Mouse (Mus musculus): ENCODE data around the gene Bnip3. TPM values are rescaled to one million over a fixed set of nuclear protein-coding genes. Genes with fewer than 3 reads are reported as not detected.

The Bnip3 gene
- polyA plus RNA-seq, 1 experiment from 2014 or later = 121 TPM

DNA sequence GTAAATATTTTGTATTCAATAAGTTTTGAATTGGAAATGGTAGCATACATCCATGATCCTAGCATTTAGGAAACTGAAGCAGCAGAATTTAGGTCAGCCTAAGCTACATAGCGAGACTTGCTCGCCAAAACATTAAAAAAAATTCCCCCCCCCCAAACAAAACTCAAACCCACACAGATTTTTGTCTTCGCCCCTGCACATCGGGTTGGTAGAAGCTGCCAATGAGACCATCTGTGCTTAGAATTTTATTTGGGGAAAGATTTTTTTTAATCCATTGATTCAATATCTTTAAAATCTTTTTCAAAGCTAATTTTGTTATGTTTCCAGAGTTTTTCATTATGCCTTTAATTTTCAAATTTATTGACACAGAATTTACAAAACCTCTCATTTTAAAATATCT is 19.1 kb upstream of the Bnip3 start:
- no peaks in the 10 kb centered on the region for H3K4me1 ChIP-seq
- no peaks in the 10 kb centered on the region for H3K36me3 ChIP-seq (replicated peaks)
- no peaks in the 10 kb centered on the region for H3K9me3 ChIP-seq
- no peak overlapping the region for H3K4me3 ChIP-seq
- DNase-seq (ENCODE audit: low spot score) = no peak
- 93% methylated on average over 4 of the region's 4 CpGs for WGBS
- no peak overlapping the region for H3K27ac ChIP-seq (replicated peaks)
- H3K27me3 ChIP-seq (replicated peaks; ENCODE audit: low read depth, poor library complexity, severe bottlenecking) = no peaks in the 10 kb centered on the region

DNA sequence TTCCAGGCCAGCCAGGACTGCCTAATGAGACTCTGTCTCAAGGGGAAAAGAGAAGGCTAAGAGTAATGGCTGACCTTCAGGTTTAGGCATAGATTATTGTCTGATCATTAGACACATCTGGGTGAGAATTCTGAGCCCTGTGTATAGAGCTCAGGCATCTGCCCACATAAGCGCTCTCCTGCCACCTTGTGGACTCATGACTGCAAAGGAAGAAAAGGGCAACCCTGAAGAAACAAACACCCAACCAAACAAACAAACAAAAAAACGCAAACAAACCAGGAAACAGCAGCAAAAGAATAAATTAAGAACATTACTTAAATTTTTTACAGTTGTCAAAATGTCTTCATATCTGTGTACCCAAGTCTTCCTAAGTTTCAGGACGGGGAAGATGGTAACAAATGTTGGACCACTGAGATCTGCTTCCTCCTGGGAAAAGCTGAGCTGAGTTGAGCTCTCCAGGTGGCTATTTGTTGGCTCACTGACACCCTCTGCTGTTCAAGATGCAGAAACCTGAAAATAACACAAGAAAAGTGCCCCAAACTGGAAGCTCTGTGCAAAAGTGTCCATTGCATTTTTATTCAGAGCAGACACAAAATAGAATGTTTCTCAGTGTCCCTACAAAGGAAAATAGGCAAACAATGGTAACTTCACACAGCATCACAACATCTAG is 14.6 kb upstream of the Bnip3 start:
- Histone ChIP-seq H3K9me3 (no peaks in the 10 kb centered on the region), H3K27ac (replicated peaks) (no peak overlapping the region), H3K36me3 (replicated peaks) (no peaks in the 10 kb centered on the region), H3K4me3 (no peak overlapping the region), H3K4me1 (peaks cover 14% of the 10 kb centered on the region), H3K27me3 (replicated peaks; ENCODE audit: low read depth, poor library complexity, severe bottlenecking) (no peaks in the 10 kb centered on the region)
- no peak for DNase-seq (ENCODE audit: low spot score)
- WGBS = 15% methylated on average over 3 of the region's 3 CpGs

DNA sequence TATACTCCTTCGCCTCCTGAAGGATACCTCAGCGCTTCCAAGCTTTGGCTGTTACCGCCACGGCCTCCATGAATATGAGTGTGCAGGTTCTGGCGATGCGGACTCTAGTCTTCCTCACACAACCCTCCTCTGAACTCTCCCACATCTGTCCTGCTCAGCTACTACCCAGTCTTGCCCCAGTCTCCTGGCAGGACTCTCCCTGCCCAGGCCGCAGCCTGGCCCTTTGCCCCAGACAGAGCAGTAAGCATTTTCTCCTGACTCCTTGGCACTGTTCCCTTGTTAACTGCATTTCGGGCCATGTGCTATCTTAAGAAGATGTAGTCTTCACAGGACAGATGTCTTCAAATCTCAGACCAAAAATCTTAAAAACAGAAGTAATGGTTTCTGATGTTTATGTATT is 12.3 kb upstream of the Bnip3 start:
- Histone ChIP-seq H3K4me1 (peaks cover 15% of the 10 kb centered on the region), H3K27ac (replicated peaks) (no peak overlapping the region), H3K4me3 (no peak overlapping the region), H3K27me3 (replicated peaks; ENCODE audit: low read depth, poor library complexity, severe bottlenecking) (no peaks in the 10 kb centered on the region), H3K36me3 (replicated peaks) (no peaks in the 10 kb centered on the region), H3K9me3 (no peaks in the 10 kb centered on the region)
- WGBS = 93% methylated on average over 8 of the region's 8 CpGs
- no peak for DNase-seq (ENCODE audit: low spot score)

DNA sequence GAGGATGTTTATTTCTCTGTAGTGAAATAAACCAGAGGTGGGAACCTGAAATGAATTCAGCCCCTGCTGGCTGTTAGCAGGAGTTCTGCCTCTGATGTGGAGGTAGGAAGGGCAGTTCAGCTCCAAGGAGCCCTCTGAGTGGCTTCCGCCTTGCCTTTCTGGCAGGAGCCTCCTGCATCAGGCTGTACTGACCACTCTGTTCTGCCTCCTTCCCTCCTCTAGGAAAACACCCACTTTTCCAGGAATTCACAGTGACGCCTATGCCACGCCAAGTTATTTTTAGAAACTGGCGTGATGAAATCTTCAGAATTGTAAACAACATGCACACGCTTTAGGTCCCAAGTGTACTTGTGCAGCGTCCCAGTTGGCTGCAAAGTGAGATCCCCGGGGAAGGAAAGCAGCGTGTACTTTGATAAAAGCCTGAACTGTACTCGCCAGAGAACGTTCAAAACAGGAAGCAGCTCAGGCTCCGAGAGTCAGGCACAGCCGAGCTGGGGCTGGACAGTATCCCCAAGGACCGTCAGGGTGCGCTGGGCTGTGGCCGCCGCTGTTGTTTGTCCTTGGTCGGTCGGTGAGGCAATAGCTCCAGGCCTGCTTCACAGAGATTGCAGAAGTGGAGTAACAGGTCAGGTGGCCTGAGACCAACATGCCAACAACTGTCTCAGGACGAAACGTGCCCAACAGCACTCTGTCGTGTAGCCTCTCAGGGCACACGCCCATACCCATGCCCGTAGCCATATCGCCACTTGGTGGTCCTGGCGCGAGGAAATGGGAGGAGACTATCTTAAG is 10.0 kb upstream of the Bnip3 start:
- H3K4me3 ChIP-seq = peak overlapping the region; percentile 59
- peak overlapping the region; percentile 55 for H3K27ac ChIP-seq (replicated peaks)
- no peaks in the 10 kb centered on the region for H3K9me3 ChIP-seq
- H3K27me3 ChIP-seq (replicated peaks; ENCODE audit: low read depth, poor library complexity, severe bottlenecking) = no peaks in the 10 kb centered on the region
- peak; percentile 48 for DNase-seq (ENCODE audit: low spot score)
- WGBS = 3% methylated on average over 26 of the region's 26 CpGs
- peaks cover 15% of the 10 kb centered on the region for H3K4me1 ChIP-seq
- H3K36me3 ChIP-seq (replicated peaks) = no peaks in the 10 kb centered on the region

DNA sequence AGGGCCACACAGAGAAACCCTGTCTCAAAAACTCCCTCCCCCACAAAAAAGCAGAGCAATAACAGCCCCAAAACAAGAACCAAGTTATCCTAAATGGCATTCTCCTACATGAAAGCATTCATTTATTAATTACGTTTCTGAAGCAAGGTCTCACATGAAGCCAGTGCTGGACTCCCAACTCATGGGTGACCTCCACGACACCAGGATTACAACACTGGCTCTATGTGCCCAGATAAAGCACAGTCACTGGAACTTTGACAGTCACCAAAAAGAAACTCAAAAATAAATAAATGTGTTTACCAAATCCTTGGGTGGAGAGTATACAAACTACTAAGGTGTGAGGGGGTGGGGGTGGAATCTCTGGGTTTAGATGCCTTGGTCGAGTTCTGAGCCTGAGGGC is 4.3 kb upstream of the Bnip3 start:
- Histone ChIP-seq H3K27ac (replicated peaks) (no peak overlapping the region), H3K4me1 (peaks cover 20% of the 10 kb centered on the region), H3K27me3 (replicated peaks; ENCODE audit: low read depth, poor library complexity, severe bottlenecking) (no peaks in the 10 kb centered on the region), H3K9me3 (no peaks in the 10 kb centered on the region), H3K36me3 (replicated peaks) (no peaks in the 10 kb centered on the region), H3K4me3 (no peak overlapping the region)
- DNase-seq (ENCODE audit: low spot score) = no peak
- 74% methylated on average over 3 of the region's 3 CpGs for WGBS

DNA sequence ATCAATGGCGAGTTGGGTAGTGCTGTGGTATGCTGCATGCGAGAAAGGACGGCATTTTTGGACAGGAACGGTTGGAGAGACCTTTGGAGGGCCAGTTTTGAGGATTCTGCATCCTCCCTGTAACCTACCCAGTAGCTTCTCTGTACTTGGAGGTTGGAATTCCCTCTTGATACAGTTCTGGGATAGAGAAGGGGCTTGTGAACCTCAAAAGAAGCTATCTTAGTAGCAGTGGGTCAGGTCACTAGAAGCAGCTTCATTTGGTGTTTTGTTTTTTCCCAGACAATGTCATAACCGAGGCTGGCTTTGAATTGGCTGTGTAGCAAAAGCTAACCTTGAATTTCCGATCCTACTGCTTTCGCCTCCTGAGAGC is 859 bp upstream of the Bnip3 start:
- Histone ChIP-seq H3K36me3 (replicated peaks) (peaks cover 7% of the 10 kb centered on the region), H3K27me3 (replicated peaks; ENCODE audit: low read depth, poor library complexity, severe bottlenecking) (no peaks in the 10 kb centered on the region), H3K27ac (replicated peaks) (peak overlapping the region; percentile 96), H3K4me3 (peak overlapping the region; percentile 92), H3K9me3 (no peaks in the 10 kb centered on the region), H3K4me1 (peaks cover 49% of the 10 kb centered on the region)
- no peak for DNase-seq (ENCODE audit: low spot score)
- 25% methylated on average over 7 of the region's 7 CpGs for WGBS

DNA sequence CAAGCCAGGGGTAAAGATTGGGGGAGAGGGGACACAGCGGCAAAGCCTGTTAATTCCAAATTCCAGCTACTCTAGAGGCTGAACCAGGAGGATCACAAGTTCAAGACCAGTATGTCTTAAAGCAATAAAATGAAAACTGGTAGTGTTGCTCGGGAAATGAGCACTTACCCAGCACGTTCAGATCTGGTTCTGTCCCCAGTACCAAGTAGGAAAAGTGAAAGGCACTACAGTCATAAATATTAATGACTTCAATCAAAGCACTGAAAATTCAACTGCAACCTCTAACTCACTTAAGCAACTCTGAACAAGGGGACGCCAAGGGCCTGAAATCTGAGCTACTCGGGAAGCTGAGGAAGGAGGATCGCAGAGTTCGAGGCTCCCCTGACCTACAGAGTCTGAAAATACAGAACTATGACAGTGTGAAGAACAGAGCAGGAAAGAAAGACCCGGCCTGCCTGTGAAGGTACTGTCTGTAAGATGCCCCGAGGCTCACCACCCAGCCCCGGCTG is 497 bp downstream of the Bnip3 start:
- peak overlapping the region; percentile 96 for H3K27ac ChIP-seq (replicated peaks)
- DNase-seq (ENCODE audit: low spot score) = no peak
- peak overlapping the region; percentile 92 for H3K4me3 ChIP-seq
- WGBS = 4% methylated on average over 10 of the region's 10 CpGs
- H3K9me3 ChIP-seq = no peaks in the 10 kb centered on the region
- H3K4me1 ChIP-seq = peaks cover 49% of the 10 kb centered on the region
- H3K27me3 ChIP-seq (replicated peaks; ENCODE audit: low read depth, poor library complexity, severe bottlenecking) = no peaks in the 10 kb centered on the region
- H3K36me3 ChIP-seq (replicated peaks) = peaks cover 7% of the 10 kb centered on the region

DNA sequence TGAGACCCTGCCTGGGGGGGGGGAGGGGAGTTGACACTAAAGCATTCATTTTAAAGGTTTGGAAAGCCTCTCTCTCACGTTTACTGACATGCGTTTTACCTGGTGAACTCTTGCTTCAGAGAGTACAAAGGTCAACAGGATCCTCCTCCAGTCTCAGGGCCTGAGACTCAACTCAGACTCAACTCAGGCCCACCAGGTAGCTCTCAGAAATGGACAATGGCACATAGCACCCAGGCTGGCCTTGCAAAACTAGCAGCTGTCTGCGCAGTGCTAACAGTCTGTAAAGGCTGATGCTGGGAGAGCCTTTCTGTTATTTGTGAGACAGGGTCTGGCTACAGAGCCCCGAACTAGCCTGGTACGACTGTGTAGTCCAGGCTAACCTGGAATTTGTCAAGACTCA is 1.3 kb downstream of the Bnip3 start:
- H3K4me3 ChIP-seq = peak overlapping the region; percentile 92
- H3K4me1 ChIP-seq = peaks cover 49% of the 10 kb centered on the region
- H3K27ac ChIP-seq (replicated peaks) = peak overlapping the region; percentile 65
- no peak for DNase-seq (ENCODE audit: low spot score)
- H3K27me3 ChIP-seq (replicated peaks; ENCODE audit: low read depth, poor library complexity, severe bottlenecking) = no peaks in the 10 kb centered on the region
- peaks cover 7% of the 10 kb centered on the region for H3K36me3 ChIP-seq (replicated peaks)
- 54% methylated on average over 5 of the region's 5 CpGs for WGBS
- H3K9me3 ChIP-seq = no peaks in the 10 kb centered on the region

DNA sequence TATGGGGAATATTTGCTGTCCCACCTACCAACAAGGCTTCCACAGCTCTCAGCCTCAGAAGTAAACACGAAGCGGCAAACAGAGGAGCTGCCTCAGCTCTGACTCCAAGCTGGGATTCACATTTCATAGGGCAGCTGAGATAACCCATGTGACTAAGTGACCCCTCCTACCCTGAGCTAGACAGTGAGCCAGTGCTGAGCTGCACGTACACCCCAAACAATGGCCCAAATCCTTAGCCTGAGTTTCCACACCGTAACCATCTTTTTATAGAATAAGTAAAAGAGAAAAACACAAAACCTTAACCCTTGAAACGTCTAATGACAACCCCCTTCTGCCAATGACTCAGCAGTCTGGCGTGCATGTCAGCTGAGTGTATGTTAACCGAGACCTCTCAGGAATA is 2.3 kb downstream of the Bnip3 start:
- Histone ChIP-seq H3K27me3 (replicated peaks; ENCODE audit: low read depth, poor library complexity, severe bottlenecking) (no peaks in the 10 kb centered on the region), H3K4me3 (peak overlapping the region; percentile 92), H3K9me3 (no peaks in the 10 kb centered on the region), H3K4me1 (peaks cover 49% of the 10 kb centered on the region), H3K36me3 (replicated peaks) (peaks cover 7% of the 10 kb centered on the region), H3K27ac (replicated peaks) (peak overlapping the region; percentile 55)
- WGBS = 12% methylated on average over 7 of the region's 7 CpGs
- DNase-seq (ENCODE audit: low spot score) = peak; percentile 54

DNA sequence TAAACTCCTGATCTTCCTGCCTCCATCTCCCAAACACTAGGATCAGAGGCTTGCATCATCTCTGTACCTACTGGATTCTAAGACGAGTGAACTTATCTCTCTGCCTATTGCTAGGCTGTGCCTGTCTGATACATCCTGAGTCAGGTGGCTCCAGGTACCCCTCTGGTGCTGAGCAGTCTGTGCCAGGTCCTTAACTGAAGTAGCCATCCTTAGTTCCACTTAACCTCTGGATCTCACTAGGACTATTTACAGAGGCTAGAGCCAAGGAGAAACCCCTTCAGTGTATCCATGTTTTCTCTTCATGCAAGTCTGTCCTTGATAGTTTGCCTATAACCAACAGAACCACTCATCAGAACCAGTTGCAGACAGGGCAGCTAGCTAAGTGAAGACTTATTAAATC is 2.9 kb downstream of the Bnip3 start:
- H3K4me1 ChIP-seq = peaks cover 49% of the 10 kb centered on the region
- H3K27ac ChIP-seq (replicated peaks) = peak overlapping the region; percentile 55; the same call in 1 of the 2 replicates
- DNase-seq (ENCODE audit: low spot score) = no peak
- no peaks in the 10 kb centered on the region for H3K27me3 ChIP-seq (replicated peaks; ENCODE audit: low read depth, poor library complexity, severe bottlenecking)
- H3K9me3 ChIP-seq = no peaks in the 10 kb centered on the region
- peak overlapping the region; percentile 92 for H3K4me3 ChIP-seq
- peaks cover 10% of the 10 kb centered on the region for H3K36me3 ChIP-seq (replicated peaks)
- 90% methylated on average over 1 of the region's 1 CpGs for WGBS

DNA sequence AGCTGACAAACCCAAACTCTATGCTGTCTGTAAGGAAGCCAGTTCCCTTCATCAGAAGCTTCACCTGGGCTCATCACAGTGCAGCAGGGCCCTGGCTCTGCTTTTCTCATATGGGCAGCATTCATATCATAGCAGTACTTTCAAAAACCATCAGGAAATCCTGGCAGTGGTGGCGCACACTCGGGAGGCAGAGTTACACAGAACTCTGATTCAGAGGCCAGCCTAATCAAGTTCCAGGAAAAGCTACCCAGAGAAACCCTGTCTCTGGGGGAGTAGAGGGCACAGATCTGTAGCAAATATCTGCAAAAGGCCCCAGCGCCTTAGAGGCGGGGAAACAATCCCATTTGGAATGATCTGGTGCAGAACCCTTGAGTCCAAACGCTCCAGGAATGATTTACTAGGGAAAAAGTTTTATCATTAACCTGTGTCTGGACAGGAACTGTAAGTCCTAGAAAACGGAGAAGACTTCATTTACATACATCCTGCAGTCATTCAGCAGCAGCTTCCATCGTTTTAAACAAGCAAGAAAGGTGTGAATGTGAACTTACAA is 5.4 kb downstream of the Bnip3 start:
- H3K27me3 ChIP-seq (replicated peaks; ENCODE audit: low read depth, poor library complexity, severe bottlenecking) = no peaks in the 10 kb centered on the region
- H3K4me1 ChIP-seq = peaks cover 32% of the 10 kb centered on the region
- no peak overlapping the region for H3K4me3 ChIP-seq
- DNase-seq (ENCODE audit: low spot score) = no peak
- WGBS = 82% methylated on average over 7 of the region's 7 CpGs
- H3K9me3 ChIP-seq = no peaks in the 10 kb centered on the region
- H3K36me3 ChIP-seq (replicated peaks) = peaks cover 17% of the 10 kb centered on the region
- no peak overlapping the region for H3K27ac ChIP-seq (replicated peaks)

DNA sequence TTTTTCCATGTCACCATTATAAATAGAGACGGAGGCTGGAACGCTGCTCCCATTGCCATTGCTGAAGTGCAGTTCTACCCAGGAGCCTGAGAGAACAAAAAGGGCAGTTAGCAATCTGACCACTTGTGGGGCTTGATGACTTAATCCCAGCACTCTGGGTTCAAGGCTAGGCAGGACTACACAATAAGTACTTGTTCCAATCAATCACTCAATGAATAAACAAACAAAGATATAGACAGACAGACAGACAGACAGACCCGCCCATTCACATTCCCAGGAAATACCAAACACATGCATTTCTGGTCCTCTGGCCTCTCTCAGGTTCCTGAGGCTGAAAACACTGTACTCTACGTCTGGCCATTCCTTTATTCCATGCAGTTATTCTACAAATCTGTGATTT is 10.6 kb downstream of the Bnip3 start:
- no peak for DNase-seq (ENCODE audit: low spot score)
- H3K4me1 ChIP-seq = no peaks in the 10 kb centered on the region
- H3K27ac ChIP-seq (replicated peaks) = no peak overlapping the region
- no peaks in the 10 kb centered on the region for H3K9me3 ChIP-seq
- H3K27me3 ChIP-seq (replicated peaks; ENCODE audit: low read depth, poor library complexity, severe bottlenecking) = no peaks in the 10 kb centered on the region
- peaks cover 61% of the 10 kb centered on the region for H3K36me3 ChIP-seq (replicated peaks)
- 82% methylated on average over 4 of the region's 4 CpGs for WGBS
- no peak overlapping the region for H3K4me3 ChIP-seq

DNA sequence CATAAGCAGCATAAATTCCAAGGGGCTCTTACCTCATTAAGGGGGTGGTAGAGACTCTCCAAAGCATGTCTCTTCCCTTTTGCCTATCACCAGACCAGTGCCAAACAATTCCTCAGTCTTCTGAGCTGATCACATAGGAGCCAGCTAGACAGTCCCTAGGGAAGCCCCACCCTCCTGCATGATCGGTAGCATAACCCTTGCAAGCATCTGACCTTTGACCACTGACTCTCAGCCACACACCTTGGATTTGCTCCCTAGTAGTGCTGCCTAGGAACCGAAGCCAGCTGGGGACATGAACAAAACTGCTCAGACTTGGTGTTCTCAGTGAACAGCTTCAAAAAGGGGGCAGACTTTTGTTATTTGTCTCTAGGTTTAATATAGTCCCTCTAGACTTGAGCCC is 11.2 kb downstream of the Bnip3 start:
- whole genome bisulfite sequencing = 62% methylated on average over 2 of the region's 2 CpGs
- H3K36me3 ChIP-seq (replicated peaks) = peaks cover 67% of the 10 kb centered on the region

More for the DNA sequence above, 11.2 kb downstream of the Bnip3 start:
- Histone ChIP-seq H3K4me3 (no peak overlapping the region), H3K4me1 (no peaks in the 10 kb centered on the region), H3K27ac (replicated peaks) (no peak overlapping the region), H3K9me3 (no peaks in the 10 kb centered on the region), H3K27me3 (replicated peaks; ENCODE audit: low read depth, poor library complexity, severe bottlenecking) (no peaks in the 10 kb centered on the region)
- no peak for DNase-seq (ENCODE audit: low spot score)

Measured in embryonic facial prominence, embryonic 10.5 days (tissue).